In the genomic region with DNA sequence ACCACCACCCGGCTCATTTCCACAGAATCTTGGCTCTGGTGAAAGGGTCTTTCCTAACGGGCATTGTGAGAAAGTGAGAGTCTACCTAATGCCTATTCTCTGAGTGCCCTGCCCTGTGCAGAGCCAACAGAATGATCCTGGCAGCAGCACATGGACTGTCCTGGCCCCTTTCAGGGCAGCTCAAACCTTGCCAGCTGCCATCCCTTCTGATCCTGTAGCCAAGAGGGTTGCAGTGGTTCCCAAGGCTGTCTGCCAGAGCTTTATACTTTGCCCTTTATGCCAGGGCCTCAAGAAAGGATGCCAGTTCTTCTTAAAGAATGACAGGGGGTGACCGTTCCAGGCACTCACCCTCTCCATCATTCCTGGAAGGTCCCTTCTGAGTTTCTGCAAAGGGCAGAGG, we compare ENCODE assay signal across 26 mouse cellular contexts. TPM values are rescaled to one million over a fixed set of nuclear protein-coding genes. Genes with fewer than 3 reads are reported as not detected.
DNase-seq lines count a peak whose midpoint lies in the region; ATAC-seq lines count a peak whose summit lies in the region.
"Had no signal": no experiment of that assay in that cellular context is flagged by ENCODE, and none has a peak within 500 bp of the region (broad histone marks: within the 10 kb centered on the region; RNA-seq: fewer than 3 reads in every experiment).

No protein-coding gene starts in this region.

- H3K36me3 ChIP-seq in forebrain, embryonic 16.5 days (ENCODE audit: control insufficient read depth, insufficient read depth), result no peaks in the 10 kb centered on the region
- H3K36me3 ChIP-seq in forebrain, embryonic 12.5 days (replicated peaks), result no peaks in the 10 kb centered on the region
- no peaks in the 10 kb centered on the region for H3K36me3 ChIP-seq in kidney, embryonic 15.5 days
- no peaks in the 10 kb centered on the region for H3K36me3 ChIP-seq in neural tube, embryonic 15.5 days
- H3K36me3 ChIP-seq: embryonic facial prominence, embryonic 10.5 days; heart, embryonic 12.5 days; hindbrain, embryonic 13.5 days; liver, embryonic 15.5 days had no signal

- ATAC-seq in forebrain, embryonic 16.5 days, result 0 out of 2 replicates have a peak, but pooled peaks have one; percentile 28
- no peak for ATAC-seq in forebrain, embryonic 12.5 days (ENCODE audit: low FRiP score)
- no peak for ATAC-seq in kidney, embryonic 15.5 days (replicated peaks; ENCODE audit: low FRiP score)
- peak; percentile 53; the same call in 1 of the 2 replicates for ATAC-seq in neural tube, embryonic 15.5 days (ENCODE audit: low FRiP score)

- no peaks in the 10 kb centered on the region for H3K9me3 ChIP-seq in forebrain, embryonic 16.5 days (ENCODE audit: control insufficient read depth, low read length)
- no peaks in the 10 kb centered on the region for H3K9me3 ChIP-seq in forebrain, embryonic 12.5 days
- H3K9me3 ChIP-seq in kidney, embryonic 15.5 days (replicated peaks), result no peaks in the 10 kb centered on the region
- H3K9me3 ChIP-seq in neural tube, embryonic 15.5 days (replicated peaks), result no peaks in the 10 kb centered on the region
- H3K9me3 ChIP-seq: embryonic facial prominence, embryonic 10.5 days; heart, embryonic 12.5 days; hindbrain, embryonic 13.5 days; limb, embryonic 15.5 days; liver, embryonic 15.5 days had no signal

- no peak overlapping the region for H3K9ac ChIP-seq in forebrain, embryonic 16.5 days (replicated peaks; ENCODE audit: low read depth, low read length)
- no peak overlapping the region for H3K9ac ChIP-seq in forebrain, embryonic 12.5 days
- no peak overlapping the region for H3K9ac ChIP-seq in kidney, embryonic 15.5 days
- no peak overlapping the region for H3K9ac ChIP-seq in neural tube, embryonic 15.5 days (replicated peaks)
- H3K9ac ChIP-seq: heart, embryonic 12.5 days; limb, embryonic 15.5 days; liver, embryonic 15.5 days had no signal

- H3K4me2 ChIP-seq in forebrain, embryonic 16.5 days (ENCODE audit: low read length), result no peak overlapping the region
- no peak overlapping the region for H3K4me2 ChIP-seq in forebrain, embryonic 12.5 days
- 0 out of 2 replicates have a peak overlapping the region, but pooled peaks have one; percentile 26 for H3K4me2 ChIP-seq in kidney, embryonic 15.5 days
- H3K4me2 ChIP-seq in neural tube, embryonic 15.5 days, result no peak overlapping the region
- H3K4me2 ChIP-seq: heart, embryonic 12.5 days; hindbrain, embryonic 13.5 days; limb, embryonic 15.5 days; liver, embryonic 15.5 days had no signal

- no peaks in the 10 kb centered on the region for H3K27me3 ChIP-seq in forebrain, embryonic 16.5 days (replicated peaks; ENCODE audit: control insufficient read depth, insufficient read depth, low read length)
- no peaks in the 10 kb centered on the region for H3K27me3 ChIP-seq in forebrain, embryonic 12.5 days
- H3K27me3 ChIP-seq in kidney, embryonic 15.5 days, result peaks cover 19% of the 10 kb centered on the region
- H3K27me3 ChIP-seq in neural tube, embryonic 15.5 days (replicated peaks), result no peaks in the 10 kb centered on the region
- H3K27me3 ChIP-seq: heart, embryonic 12.5 days; hindbrain, embryonic 13.5 days; liver, embryonic 15.5 days had no signal

- 64% methylated on average over 3 of the region's 3 CpGs for WGBS in forebrain, embryonic 16.5 days
- 78% methylated on average over 3 of the region's 3 CpGs for WGBS in forebrain, embryonic 12.5 days
- 86% methylated on average over 3 of the region's 3 CpGs for WGBS in kidney, embryonic 15.5 days
- 78% methylated on average over 3 of the region's 3 CpGs for WGBS in neural tube, embryonic 15.5 days

- peak; percentile 43 for DNase-seq in adrenal gland, postnatal 10 days
- no peak for DNase-seq in adrenal gland, postnatal 4 days (ENCODE audit: low spot score in 2 of 2)
- DNase-seq in kidney, postnatal 14 days, result no peak
- no peak for DNase-seq in neural tube, embryonic 10.5 days (ENCODE audit: extremely low spot score, low spot score)
- DNase-seq: cerebellum, adult 9-11 months; gastrocnemius, postnatal 14 days; heart, adult 18-20 months; heart, postnatal 10 days; kidney, adult 9 months; kidney, postnatal 36 days; layer of hippocampus, postnatal 36 days; lung, postnatal 4 days; right cerebral cortex, postnatal 14 days; thymus, adult 2 months; thymus, postnatal 4 days had no signal

- H3K4me3 ChIP-seq in forebrain, embryonic 16.5 days (replicated peaks; ENCODE audit: low read length), result no peak overlapping the region
- no peak overlapping the region for H3K4me3 ChIP-seq in forebrain, embryonic 12.5 days (replicated peaks)
- H3K4me3 ChIP-seq in kidney, embryonic 15.5 days (replicated peaks), result no peak overlapping the region
- H3K4me3 ChIP-seq in neural tube, embryonic 15.5 days (replicated peaks), result no peak overlapping the region
- H3K4me3 ChIP-seq: embryonic facial prominence, embryonic 10.5 days; heart, embryonic 12.5 days; hindbrain, embryonic 13.5 days; limb, embryonic 15.5 days; liver, embryonic 15.5 days had no signal

- H3K27ac ChIP-seq in forebrain, embryonic 16.5 days (ENCODE audit: low read length), result no peak overlapping the region
- H3K27ac ChIP-seq in forebrain, embryonic 12.5 days, result no peak overlapping the region
- no peak overlapping the region for H3K27ac ChIP-seq in kidney, embryonic 15.5 days
- no peak overlapping the region for H3K27ac ChIP-seq in neural tube, embryonic 15.5 days (replicated peaks)
- H3K27ac ChIP-seq: embryonic facial prominence, embryonic 10.5 days; hindbrain, embryonic 13.5 days; liver, embryonic 15.5 days; stomach, postnatal 0 days had no signal

- H3K4me1 ChIP-seq in forebrain, embryonic 16.5 days (replicated peaks; ENCODE audit: control insufficient read depth, insufficient read depth, low read length), result no peaks in the 10 kb centered on the region
- no peaks in the 10 kb centered on the region for H3K4me1 ChIP-seq in forebrain, embryonic 12.5 days
- H3K4me1 ChIP-seq in kidney, embryonic 15.5 days, result peaks cover 25% of the 10 kb centered on the region
- H3K4me1 ChIP-seq in neural tube, embryonic 15.5 days, result peaks cover 12% of the 10 kb centered on the region; the same call in 1 of the 2 replicates
- H3K4me1 ChIP-seq: embryonic facial prominence, embryonic 10.5 days; heart, embryonic 12.5 days; hindbrain, embryonic 13.5 days; liver, embryonic 15.5 days had no signal

RNA-seq across cellular contexts. Expression of gene Cdca8, which starts 10.4 kb away (rescaled TPM):
- total RNA-seq in adrenal gland, postnatal 10 days (2021), result 10 to 100 TPM; 18.6 to 19.2 TPM
- total RNA-seq in adrenal gland, postnatal 4 days (2021), result 10 to 100 TPM; 25.6 to 31.5 TPM
- polyA plus RNA-seq in forebrain, embryonic 16.5 days (2015; fragmentation: Nextera tagmentation; extraction: Ambion mirVana), result 70.0 and 76.6 TPM in 2 replicates
- 243 and 257 TPM in 2 replicates for polyA plus RNA-seq in forebrain, embryonic 12.5 days (2016; fragmentation: Nextera tagmentation; extraction: Ambion mirVana)
- 149 and 151 TPM in 2 replicates for polyA plus RNA-seq in kidney, embryonic 15.5 days (2015; fragmentation: Nextera tagmentation; extraction: Ambion mirVana)
- 22.1 and 51.7 TPM in 2 replicates for polyA plus RNA-seq in neural tube, embryonic 15.5 days (2015; fragmentation: Nextera tagmentation; extraction: Ambion mirVana)

RNA-seq across cellular contexts. Expression of gene 9930104L06Rik, which starts 12.6 kb away (rescaled TPM):
- total RNA-seq in adrenal gland, postnatal 10 days (2021), result 10 to 100 TPM in 1 of 2 experiments, 1 to 10 TPM in 1; 9.6 to 11.1 TPM
- total RNA-seq in adrenal gland, postnatal 4 days (2021), result 10 to 100 TPM; 17.8 to 23.3 TPM
- polyA plus RNA-seq in forebrain, embryonic 16.5 days (2015; fragmentation: Nextera tagmentation; extraction: Ambion mirVana), result 17.1 and 17.2 TPM in 2 replicates
- 16.7 and 18.9 TPM in 2 replicates for polyA plus RNA-seq in forebrain, embryonic 12.5 days (2016; fragmentation: Nextera tagmentation; extraction: Ambion mirVana)
- polyA plus RNA-seq in kidney, embryonic 15.5 days (2015; fragmentation: Nextera tagmentation; extraction: Ambion mirVana), result 12.6 and 12.7 TPM in 2 replicates
- polyA plus RNA-seq in neural tube, embryonic 15.5 days (2015; fragmentation: Nextera tagmentation; extraction: Ambion mirVana), result 14.2 and 15.2 TPM in 2 replicates

RNA-seq across cellular contexts. Expression of gene Rspo1, which starts 36.7 kb away (rescaled TPM):
- total RNA-seq in adrenal gland, postnatal 10 days (2021), result 1 to 10 TPM; 5.2 to 6.0 TPM
- 1 to 10 TPM; 6.7 to 9.7 TPM for total RNA-seq in adrenal gland, postnatal 4 days (2021)
- polyA plus RNA-seq in forebrain, embryonic 16.5 days (2015; fragmentation: Nextera tagmentation; extraction: Ambion mirVana), result 1.1 and 1.3 TPM in 2 replicates
- 20.3 and 26.2 TPM in 2 replicates for polyA plus RNA-seq in forebrain, embryonic 12.5 days (2016; fragmentation: Nextera tagmentation; extraction: Ambion mirVana)
- polyA plus RNA-seq in kidney, embryonic 15.5 days (2015; fragmentation: Nextera tagmentation; extraction: Ambion mirVana), result 30.9 and 32.4 TPM in 2 replicates
- polyA plus RNA-seq in neural tube, embryonic 15.5 days (2015; fragmentation: Nextera tagmentation; extraction: Ambion mirVana), result 1.2 and 2.8 TPM in 2 replicates
- total RNA-seq: monocyte, adult 5-6 weeks had no signal

Comparison
In these comparisons a context has a peak if more than half of its experiments do, and no peak if none do; other contexts are left out.
1. ATAC-seq: peak in forebrain, embryonic 16.5 days (single experiment) and neural tube, embryonic 15.5 days (single experiment); none in forebrain, embryonic 12.5 days (single experiment) and kidney, embryonic 15.5 days (single experiment).